Mouse (Mus musculus): ENCODE results near the gene 1700017D01Rik. TPM values are rescaled to one million over a fixed set of nuclear protein-coding genes. Genes with fewer than 3 reads are reported as not detected.
"Not testable (repeated sequence)": the region's sequence is repeated elsewhere in the genome, so short reads cannot be mapped to it uniquely, and the experiment has no call there.

The 1700017D01Rik gene
- not detected for total RNA-seq (2021)
- long read RNA-seq, experiment 1 = 0 reads
- long read RNA-seq, experiment 2 = 0 reads

DNA sequence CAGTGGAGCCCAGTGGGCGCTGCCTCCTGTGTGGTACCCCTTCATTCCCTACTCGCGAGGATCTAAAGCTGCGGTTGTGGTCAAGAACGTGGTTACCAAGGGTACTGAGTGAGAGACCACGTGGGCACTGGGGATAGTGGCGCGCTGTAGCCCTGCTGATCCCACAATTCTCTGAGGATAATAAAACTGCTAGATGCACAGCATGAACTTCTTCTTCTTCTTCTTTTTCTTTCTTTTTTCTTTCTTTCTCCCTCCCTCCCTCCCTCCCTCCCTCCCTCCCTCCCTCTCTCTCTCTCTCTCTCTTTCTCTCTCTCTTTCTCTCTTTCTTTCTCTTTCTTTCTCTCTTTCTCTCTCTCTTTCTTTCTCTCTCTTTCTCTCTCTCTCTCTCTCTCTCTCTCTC, at the start of gene 1700017D01Rik:
1700017D01Rik (minus strand) TSS at position 101 of the 400 bp plus-strand sequence.
- not testable (repeated sequence) for DNase-seq (ENCODE audit: low spot score in 2 of 2)

DNA sequence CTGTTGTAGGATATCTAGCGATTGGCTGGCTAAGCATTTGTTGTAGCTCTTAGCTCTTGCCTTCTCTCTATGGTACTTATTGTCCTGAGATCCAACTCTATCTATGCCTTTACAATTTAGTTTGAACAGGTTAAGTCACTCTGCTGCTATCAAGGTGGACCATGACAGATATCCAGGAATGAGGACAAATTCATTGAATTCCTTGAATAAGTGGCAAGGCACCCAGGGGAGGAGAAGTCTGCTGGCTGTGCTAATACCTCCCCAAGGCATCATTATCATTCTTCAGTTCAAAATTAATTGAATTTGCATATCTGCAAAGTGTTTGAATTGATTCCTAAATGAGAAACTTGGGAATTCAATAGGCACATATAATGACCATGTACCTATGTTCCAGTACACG, 46.8 kb upstream of the 1700017D01Rik start:
- DNase-seq (ENCODE audit: low spot score in 2 of 2) = no peak

DNA sequence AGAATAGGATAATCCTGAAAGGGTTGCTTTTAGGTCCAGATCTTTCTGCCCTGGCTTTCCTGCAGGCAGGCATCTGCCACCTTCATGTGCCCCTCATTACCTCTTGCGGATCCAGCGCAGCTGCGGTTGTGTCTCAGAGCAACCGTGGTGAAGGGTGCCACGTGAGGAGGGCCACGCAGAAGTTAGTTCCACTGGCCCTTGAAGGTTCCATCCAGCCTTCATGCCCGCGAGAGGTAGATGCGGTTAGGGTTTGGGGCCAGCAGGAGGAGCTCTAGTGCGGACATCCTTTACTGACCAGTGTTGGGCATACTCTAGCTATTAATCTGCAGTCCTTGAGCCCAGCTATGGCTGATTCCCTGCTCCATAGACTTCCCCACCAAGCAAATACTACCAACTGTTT, 34.5 kb upstream of the 1700017D01Rik start, which contains the start of gene 1700025F22Rik:
1700025F22Rik (minus strand) TSS at position 149 of the 400 bp plus-strand sequence.
- peak in 1 of 2 experiments; percentile 1 for DNase-seq (ENCODE audit: low spot score in 2 of 2)

DNA sequence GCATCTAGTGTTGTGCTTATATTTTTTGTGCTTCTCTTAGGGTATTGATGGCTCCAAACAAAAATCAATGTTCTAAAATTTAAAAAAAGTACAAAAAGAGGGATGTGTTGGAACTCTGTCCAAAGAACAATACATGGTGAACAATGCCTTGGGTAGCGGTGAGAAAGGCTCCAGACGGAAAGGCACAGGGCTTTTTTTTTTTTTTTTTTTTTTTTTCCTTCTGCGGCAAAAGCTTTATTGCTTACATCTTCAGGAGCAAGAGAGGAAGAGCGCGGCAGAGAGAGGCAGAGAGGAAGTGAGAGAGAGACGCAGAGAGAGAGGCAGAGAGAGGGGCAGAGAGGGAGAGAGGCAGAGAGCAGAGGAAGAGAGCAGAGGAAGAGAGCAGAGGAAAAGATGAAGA, 27.2 kb upstream of the 1700017D01Rik start:
- DNase-seq (ENCODE audit: low spot score in 2 of 2) = not testable (repeated sequence)

DNA sequence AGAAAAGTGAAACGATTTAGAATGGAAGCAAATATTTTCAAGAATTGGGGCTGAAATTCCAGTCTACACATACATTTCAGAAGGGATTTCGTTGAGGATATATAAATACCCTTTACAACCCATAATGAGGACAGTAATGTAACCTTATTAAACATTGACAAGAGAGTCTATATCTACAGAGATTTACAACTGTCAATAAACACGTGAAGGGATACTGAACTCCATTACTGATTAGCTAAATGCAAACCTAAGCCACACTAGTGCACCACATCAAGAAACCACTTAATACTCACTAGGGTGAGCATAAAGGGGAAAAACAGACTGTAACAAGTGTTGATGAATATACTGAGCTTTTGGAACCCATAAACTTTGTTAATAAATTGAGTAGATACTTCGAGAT, 4.7 kb upstream of the 1700017D01Rik start:
- no peak for DNase-seq (ENCODE audit: low spot score in 2 of 2)

DNA sequence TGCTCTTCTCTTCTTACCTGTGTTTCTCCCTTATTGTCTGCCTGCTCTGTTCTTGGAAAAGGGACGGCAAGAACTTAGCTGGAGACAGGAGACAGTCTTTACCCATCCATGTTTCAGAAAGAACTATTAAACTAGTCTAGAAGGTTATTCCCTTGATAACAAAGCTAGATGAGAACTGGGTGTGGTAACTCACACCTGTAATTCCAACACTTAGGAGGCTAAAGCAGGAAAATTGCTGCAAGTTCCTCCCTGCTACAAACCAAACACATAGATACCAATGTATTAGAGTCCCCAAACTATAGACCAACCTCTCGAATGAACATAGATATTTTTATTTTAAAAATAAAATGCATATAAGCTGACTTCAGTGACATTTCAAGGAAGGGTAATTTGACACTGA, 4.2 kb upstream of the 1700017D01Rik start:
- no peak for DNase-seq (ENCODE audit: low spot score in 2 of 2)

DNA sequence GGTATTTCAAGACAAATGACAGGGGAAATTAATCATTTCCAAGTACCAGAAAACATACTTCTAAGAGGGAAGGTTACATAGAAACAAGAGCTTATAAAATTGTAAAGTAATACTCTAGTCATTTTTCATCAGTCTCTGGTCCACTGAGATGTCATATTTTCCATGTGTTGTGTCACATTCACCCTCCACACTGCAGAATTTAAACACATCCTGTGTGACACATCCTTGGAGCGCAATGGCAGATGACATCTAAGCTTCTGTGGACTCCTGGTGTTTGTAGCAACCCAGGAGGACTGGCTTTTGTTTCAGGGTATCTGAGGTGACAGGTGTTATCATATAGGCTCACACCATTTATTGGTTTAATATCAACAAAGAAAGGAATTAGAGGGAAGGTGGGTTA, 974 bp downstream of the 1700017D01Rik start:
- no peak for DNase-seq (ENCODE audit: low spot score in 2 of 2)

DNA sequence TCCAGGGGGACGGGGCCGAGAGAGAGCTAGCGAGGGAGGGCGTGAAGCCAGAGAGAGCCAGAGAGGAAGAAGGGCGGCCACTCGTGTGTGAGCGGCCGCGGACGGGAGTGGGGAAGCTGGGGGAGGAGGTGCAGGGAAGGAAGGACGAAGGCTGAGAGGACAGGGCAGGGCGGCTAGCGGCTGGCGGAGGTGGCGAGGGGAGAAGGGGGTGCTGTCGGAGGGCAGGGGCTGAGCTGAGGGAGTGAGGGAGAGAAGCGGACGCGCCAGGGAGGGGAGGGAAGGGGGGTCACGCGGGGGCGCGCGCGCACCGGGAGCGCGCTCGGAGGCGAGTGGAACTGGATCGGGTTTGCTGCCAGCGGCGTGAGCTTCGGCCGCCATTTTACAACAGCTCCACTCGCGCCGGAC, 9.7 kb downstream of the 1700017D01Rik start:
- DNase-seq (ENCODE audit: low spot score in 2 of 2) = peak in 1 of 2 experiments; percentile 3

DNA sequence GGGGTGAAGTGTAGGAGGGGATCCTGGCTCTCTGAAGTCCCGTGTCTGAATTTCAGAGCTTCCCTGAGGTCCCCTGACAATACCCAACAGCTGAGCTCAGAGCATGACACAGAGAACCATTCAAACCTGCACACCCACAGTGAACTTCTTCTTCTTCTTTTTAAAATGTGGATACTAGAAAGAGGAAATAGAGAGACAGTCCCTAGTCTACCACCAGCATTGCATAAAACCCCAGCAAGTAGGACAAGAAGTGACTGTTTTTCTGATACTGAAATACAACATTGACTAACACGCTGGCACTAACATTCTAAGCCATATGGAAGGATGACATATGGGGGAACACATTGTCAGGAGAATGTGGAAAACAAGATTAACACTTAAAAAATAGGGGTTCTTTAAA, 11.3 kb downstream of the 1700017D01Rik start:
- peak; percentile 3 to 4 for DNase-seq (ENCODE audit: low spot score in 2 of 2)

DNA sequence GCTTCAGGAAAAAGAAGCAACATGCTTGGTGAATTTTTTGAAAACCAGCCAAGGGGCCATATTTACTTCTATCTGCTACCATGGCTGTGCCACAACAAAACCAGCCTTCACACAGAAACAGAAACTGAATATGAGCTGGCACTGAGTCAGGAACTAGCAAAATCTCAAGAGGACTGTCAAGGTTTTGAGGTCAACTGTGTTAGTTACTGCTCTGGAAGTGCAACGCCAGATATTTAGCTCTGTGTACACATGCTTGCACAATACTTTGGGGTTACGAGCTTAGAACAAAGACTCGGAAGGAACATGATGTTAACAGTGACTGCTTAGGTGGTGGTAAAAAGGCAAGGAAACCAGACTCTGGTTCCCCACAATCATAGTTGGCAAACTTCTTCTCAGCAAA, 22.9 kb downstream of the 1700017D01Rik start:
- no peak for DNase-seq (ENCODE audit: low spot score in 2 of 2)

DNA sequence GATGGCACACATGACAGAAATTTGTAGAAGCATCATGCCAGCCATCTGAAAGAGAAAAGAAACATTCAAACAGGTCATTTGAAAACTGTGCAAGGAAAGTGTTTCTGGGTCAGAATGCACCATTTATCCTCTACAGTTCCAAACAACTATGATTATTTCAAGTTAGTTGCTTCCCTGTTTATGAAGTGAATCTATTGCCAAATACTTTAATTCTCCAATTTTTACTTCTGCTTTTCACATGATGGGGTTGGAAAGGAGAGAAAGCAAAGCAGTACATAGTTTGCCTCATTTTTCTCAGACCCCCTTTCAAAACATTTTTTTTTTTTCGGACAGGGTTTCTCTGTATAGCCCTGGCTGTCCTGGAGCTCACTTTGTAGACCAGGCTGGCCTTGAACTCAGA, 28.8 kb downstream of the 1700017D01Rik start:
- no peak for DNase-seq (ENCODE audit: low spot score in 2 of 2)

DNA sequence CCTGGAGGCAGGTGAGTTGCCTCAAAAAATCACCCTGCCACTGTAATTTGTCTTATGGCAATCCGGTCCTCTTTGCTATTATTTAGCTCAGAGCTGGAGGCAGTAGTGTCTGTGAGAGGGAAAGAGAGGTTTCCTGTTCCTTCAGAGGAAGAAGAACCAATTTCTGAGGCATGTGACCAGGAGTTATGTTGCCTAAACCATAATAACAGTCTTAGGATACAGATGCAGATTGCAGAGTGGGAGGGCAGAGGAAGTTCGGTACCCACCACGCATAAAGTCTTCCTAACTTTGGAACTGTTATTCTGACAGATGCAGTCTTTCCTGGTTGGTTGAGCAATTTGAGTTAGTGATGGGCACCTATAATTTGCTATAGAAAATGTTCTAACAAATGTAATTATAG, 32.3 kb downstream of the 1700017D01Rik start:
- DNase-seq (ENCODE audit: low spot score in 2 of 2) = no peak

DNA sequence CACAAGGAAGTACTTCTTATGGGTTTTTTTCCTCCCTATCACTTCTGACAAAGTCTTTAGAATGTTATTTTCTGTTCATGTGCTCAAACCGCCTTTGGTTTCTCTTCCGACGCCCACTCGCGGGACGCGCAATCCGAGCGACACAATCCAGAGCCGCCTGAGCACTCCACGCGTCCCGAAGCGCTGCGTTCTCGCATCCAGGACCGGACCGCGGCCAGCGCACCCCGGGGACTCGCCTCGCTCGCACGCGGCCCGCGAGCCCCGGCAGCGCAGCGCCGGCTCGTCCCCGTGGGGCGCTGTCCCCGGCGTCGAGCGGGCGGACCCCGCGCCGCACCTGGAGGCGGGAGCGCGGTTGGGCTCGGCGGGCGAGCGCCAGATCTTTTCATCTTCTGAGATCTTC, 38.5 kb downstream of the 1700017D01Rik start:
- not testable (repeated sequence) for DNase-seq (ENCODE audit: low spot score in 2 of 2)

DNA sequence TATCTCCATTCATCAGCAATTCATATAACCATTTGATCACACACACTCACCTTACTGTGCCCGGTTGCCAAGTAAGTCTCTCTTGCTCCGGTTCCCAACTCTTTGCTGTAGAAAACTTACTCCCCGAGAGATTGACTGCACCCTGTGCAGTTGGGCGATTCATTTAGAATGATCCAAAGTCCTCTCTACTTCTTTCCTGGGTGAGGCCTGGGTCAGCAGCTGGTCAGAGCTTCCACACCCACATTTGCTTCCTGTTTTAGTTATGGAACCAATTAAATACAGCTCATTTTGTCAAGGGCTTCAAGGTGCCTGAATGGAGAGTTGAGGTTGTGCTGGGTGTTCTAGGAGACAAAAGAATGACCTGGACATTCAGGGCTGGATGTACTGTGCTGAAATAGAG, 49.7 kb downstream of the 1700017D01Rik start, which contains the start of gene Ms4a8a:
Ms4a8a (minus strand) TSS at position 169 of the 400 bp plus-strand sequence.
- DNase-seq (ENCODE audit: low spot score in 2 of 2) = no peak

DNA sequence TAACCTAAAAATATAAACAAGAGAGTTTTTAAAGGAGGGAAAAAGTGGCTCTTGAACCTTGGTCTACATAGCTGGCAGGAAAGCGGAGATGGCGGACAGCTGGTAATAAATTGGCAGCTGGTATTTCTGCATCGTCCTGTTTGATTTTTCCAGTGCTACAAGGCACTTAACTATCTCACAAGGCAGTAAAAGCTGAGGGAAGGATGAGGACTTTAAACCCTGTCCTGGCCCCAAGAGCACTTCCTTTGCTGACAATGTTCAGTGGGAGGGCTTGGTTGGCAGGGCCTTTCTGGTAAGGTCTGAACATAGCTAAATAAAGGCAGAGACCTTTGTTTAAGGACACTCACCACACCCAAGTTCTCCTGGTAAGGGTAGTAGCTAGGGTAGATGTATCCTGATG, 60.3 kb downstream of the 1700017D01Rik start:
- no peak for DNase-seq (ENCODE audit: low spot score in 2 of 2)

DNA sequence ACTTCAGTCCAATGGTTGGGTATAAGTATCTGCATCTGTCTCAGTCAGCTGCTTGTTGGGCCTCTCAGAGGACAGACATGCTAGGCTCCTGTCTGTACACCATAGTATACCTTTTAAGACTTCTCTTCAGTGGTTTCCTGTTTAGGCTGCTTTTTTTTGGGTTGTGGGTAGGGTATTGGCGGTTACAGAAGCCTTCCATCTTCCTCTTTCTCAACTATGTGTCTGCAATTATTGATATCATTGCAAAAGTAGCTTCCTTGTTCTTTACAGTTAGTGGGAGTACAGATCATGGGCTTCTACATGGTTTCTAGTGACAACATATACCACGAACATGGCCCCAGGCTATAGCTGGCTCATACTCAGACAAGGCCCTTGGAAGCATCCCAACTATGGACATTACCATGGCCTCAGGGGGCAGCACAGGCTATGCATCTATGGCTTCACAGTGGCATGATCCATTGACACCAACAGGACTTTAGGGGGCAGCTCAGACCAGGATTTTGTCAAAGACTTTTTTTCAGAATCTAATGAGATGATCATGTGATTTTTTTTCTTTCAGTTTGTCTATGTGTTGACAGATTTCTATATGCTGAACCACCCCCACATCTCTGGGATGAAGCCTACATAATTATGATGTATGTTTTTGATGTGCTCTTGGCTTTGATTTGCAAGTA, 65.3 kb downstream of the 1700017D01Rik start:
- DNase-seq (ENCODE audit: low spot score in 2 of 2) = no peak

DNA sequence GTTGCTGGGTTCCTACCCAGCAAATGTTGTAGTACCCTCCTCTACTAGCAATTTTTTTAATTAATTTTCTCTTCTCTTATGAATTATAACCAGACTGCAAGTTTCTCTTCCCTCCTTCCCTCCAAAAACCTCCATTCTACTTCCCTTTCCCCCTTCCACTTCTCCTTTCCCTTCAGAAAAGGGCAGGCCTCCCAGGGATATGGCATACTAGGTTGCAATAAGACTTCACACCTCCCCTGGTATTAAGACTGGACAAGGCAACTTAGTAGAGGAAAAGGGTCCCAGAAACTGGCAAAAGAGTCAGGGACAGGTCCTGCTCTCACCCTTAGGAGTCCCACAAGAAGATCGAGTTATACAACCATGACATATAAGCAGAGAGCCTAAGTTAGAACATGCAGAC, 69.8 kb downstream of the 1700017D01Rik start:
- DNase-seq (ENCODE audit: low spot score in 2 of 2) = no peak

DNA sequence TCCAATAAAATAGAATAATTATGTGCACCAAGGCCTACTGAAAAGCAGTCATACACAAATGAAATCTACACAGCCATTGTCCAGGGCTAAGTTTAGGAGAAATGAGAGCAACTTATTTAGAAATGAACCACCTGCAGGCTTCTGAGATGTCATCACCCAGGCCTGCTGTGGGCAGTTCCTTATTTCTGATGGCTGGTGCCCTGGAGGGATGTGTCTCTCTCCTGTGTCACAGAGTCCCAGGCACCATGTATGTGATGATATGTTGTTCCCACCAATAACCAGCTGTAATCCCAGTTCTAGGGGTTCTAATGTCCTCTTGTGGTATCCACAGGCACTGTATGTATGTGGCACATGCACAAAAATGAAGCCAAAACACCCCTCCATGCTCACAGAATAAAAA, 70.7 kb downstream of the 1700017D01Rik start:
- no peak for DNase-seq (ENCODE audit: low spot score in 2 of 2)

DNA sequence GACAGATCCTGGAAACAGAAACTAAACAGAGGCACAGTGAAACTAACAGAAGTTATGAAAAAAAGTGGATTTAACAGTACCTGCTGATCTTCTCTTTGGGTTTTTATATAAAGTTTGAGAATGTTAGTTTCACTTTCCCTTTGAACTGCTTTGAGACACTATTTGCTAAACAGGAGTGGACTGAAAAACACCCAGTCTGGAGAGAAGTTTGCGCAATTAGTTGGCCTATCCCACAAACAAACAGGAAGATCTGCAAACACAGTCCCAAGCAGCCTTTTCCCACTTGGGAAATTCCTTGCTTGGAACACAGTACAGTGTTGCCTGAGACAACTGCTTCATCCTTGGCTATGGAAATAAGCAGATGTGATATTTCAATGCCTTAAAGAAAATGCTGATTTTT, 75.0 kb downstream of the 1700017D01Rik start:
- DNase-seq (ENCODE audit: low spot score in 2 of 2) = not testable (repeated sequence)

DNA sequence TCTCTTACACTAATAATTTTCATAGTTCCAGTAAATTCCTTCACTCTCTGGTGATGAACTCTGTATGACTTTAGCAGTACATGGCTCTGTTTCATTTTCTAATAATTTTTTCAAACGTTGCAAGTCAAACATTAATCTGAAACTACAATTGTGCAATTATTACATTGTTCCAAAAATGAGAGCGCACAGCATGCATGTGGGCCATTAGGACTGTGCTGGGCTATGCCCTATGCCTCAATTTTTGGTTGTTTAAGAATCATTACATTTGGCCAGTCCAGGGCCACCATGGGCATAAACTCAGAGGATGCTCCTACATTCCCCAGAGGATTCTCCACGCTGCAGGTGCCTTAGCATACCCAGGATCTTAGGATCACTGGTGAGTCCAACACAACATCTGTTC, 77.4 kb downstream of the 1700017D01Rik start:
- DNase-seq (ENCODE audit: low spot score in 2 of 2) = no peak

DNA sequence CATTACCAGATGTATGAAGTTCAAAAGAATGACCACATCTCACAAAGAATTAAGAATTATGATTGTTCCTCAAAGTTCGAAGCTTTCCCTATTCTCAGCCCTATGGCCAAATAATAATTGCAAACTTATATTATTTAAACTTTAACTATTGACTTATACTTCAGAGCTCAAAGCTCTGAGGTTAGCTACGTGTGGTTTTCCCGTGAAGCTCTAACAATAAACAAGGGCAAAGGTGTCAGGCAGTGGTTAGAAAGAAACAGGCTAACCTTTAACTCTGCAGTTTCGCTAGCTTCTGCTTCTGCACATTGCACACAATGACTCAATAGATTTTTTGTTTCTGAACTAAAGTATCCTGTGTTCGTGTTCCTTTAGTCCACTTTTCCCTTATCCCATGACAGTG, 77.8 kb downstream of the 1700017D01Rik start:
- DNase-seq (ENCODE audit: low spot score in 2 of 2) = no peak

DNA sequence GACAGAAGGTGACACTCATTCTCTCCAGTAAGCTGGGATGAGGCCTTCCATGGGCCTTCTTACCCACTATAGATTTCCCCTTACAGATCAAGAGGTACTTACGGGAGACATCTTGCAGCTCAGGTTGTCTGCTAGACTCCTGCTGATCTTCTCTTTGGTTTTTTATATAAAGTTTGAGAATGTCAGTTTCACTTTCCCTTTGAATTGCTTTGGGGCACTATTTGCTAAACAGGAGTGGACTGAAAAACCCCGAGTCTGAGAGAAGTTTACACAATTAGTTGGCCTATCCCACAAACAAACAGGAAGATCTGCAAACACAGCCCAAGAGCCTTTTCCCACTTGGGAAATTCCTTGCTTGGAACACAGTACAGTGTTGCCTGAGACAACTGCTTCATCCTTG, 80.4 kb downstream of the 1700017D01Rik start:
- DNase-seq (ENCODE audit: low spot score in 2 of 2) = no peak

DNA sequence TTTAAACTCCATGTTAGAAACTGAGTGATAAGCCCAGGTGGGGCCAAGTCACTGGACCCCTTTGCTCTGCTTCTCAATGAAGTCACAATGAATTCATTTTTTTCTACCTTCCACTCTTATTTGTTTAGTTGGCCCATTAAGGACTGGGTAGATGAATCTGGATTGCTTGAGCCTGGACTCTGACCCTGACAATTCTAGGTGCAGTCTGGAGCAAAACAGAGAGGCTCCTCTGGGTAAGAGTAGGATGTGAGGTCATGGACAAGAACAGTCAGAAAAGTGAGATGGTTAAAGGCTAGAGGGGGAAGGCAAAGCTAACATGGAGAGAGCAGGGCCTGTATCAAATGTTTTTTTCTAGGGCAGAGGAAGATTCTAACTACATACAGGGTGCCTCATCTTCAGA, 81.2 kb downstream of the 1700017D01Rik start:
- DNase-seq (ENCODE audit: low spot score in 2 of 2) = no peak
